Mouse (Mus musculus) embryonic facial prominence, embryonic 10.5 days (tissue): Measurements from ENCODE around the gene Mrm3. TPM values are rescaled to one million over a fixed set of nuclear protein-coding genes. Genes with fewer than 3 reads are reported as not detected.

ENCODE experiments used
- DNase-seq: peaks from one replicate; pipeline ENCODE4 v3.0.0-alpha.2; 2017; ENCODE audit warnings: low spot score
- H3K27ac ChIP-seq: fragments of 300-500 bp; sonication (generic); replicated peaks from 2 replicates; pipeline ENCODE4 v1.5.1; 2016; ENCODE audit warnings: mild to moderate bottlenecking
- H3K27me3 ChIP-seq: fragments of 300-500 bp; sonication (generic); replicated peaks from 2 replicates; pipeline ENCODE4 v1.6.1; 2016; ENCODE audit warnings: low read depth, mild to moderate bottlenecking; ENCODE audit not compliant: poor library complexity, severe bottlenecking
- H3K36me3 ChIP-seq: fragments of 300-500 bp; sonication (generic); replicated peaks from 2 replicates; pipeline ENCODE4 v1.6.1; 2016; ENCODE audit warnings: mild to moderate bottlenecking, moderate library complexity
- H3K4me1 ChIP-seq: fragments of 300-500 bp; sonication (generic); 2 replicates; pipeline ENCODE4 v1.6.1; 2016
- H3K4me3 ChIP-seq: fragments of 300-500 bp; sonication (generic); 2 replicates; pipeline ENCODE4 v1.5.1; 2016; ENCODE audit warnings: mild to moderate bottlenecking, moderate library complexity
- H3K9me3 ChIP-seq: fragments of 300-500 bp; sonication (generic); 2 replicates; pipeline ENCODE4 v1.6.1; 2016; ENCODE audit warnings: mild to moderate bottlenecking
- WGBS: fragments of 180-500 bp; shearing (Covaris S2); methylation state at CpG from one replicate; pipeline ENCODE4 v1.1.7; 2016; 5-methylcytosine and 5-hydroxymethylcytosine counted together
- polyA plus RNA-seq: library from polyadenylated mRNA; unstranded; fragments of >200 nt; fragmentation: Nextera tagmentation; extraction: Ambion mirVana; gene quantifications from 2 replicates; pipeline ENCODE4 v1.2.1, GENCODE M21; 2016

Mrm3 gene
- polyA plus RNA-seq, 1 experiment from 2014 or later = 28.8 TPM

- Histone ChIP-seq H3K27ac (no peak overlapping the region), H3K9me3 (no peaks in the 10 kb centered on the region; the same call in 1 of the 2 replicates), H3K4me1 (peaks cover 59% of the 10 kb centered on the region), H3K36me3 (peaks cover 8% of the 10 kb centered on the region; the same call in 1 of the 2 replicates), H3K27me3 (no peaks in the 10 kb centered on the region), H3K4me3 (no peak overlapping the region)
- no peak for DNase-seq
- 96% methylated on average over 6 of the region's 6 CpGs for WGBS
Observed at GRCm38 (mm10) chr11:76283841-76284240, 40.3 kb downstream of the Mrm3 start.

GRCm38 (mm10) chr11:76285431-76286075, 42.0 kb downstream of the Mrm3 start:
- no peaks in the 10 kb centered on the region; the same call in 1 of the 2 replicates for H3K9me3 ChIP-seq
- H3K27me3 ChIP-seq = no peaks in the 10 kb centered on the region
- DNase-seq = no peak
- no peak overlapping the region for H3K4me3 ChIP-seq
- peaks cover 8% of the 10 kb centered on the region; the same call in 1 of the 2 replicates for H3K36me3 ChIP-seq
- H3K4me1 ChIP-seq = peaks cover 61% of the 10 kb centered on the region
- 61% methylated on average over 7 of the region's 7 CpGs for WGBS
- no peak overlapping the region for H3K27ac ChIP-seq

GRCm38 (mm10) chr11:76286534-76287126, 43.1 kb downstream of the Mrm3 start:
- Histone ChIP-seq H3K27me3 (no peaks in the 10 kb centered on the region), H3K27ac (peak overlapping the region; percentile 31), H3K9me3 (no peaks in the 10 kb centered on the region; the same call in 1 of the 2 replicates), H3K36me3 (peaks cover 8% of the 10 kb centered on the region; the same call in 1 of the 2 replicates), H3K4me1 (peaks cover 68% of the 10 kb centered on the region), H3K4me3 (no peak overlapping the region)
- DNase-seq = peak; percentile 44
- WGBS = 57% methylated on average over 10 of the region's 10 CpGs

- H3K27me3 ChIP-seq = no peaks in the 10 kb centered on the region
- DNase-seq = no peak
- H3K9me3 ChIP-seq = no peaks in the 10 kb centered on the region; the same call in 1 of the 2 replicates
- H3K27ac ChIP-seq = peak overlapping the region; percentile 46
- H3K36me3 ChIP-seq = peaks cover 10% of the 10 kb centered on the region; the same call in 1 of the 2 replicates
- no peak overlapping the region for H3K4me3 ChIP-seq
- 38% methylated on average over 10 of the region's 10 CpGs for WGBS
- H3K4me1 ChIP-seq = peaks cover 74% of the 10 kb centered on the region
Observed at GRCm38 (mm10) chr11:76287301-76287700, 43.8 kb downstream of the Mrm3 start.

GRCm38 (mm10) chr11:76288645-76289044, 45.1 kb downstream of the Mrm3 start:
- Histone ChIP-seq H3K4me1 (peaks cover 87% of the 10 kb centered on the region), H3K27ac (peak overlapping the region; percentile 66), H3K4me3 (no peak overlapping the region), H3K36me3 (peaks cover 6% of the 10 kb centered on the region; the same call in 1 of the 2 replicates), H3K27me3 (no peaks in the 10 kb centered on the region), H3K9me3 (no peaks in the 10 kb centered on the region; the same call in 1 of the 2 replicates)
- DNase-seq = no peak
- WGBS = 84% methylated on average over 6 of the region's 6 CpGs

GRCm38 (mm10) chr11:76290367-76290766, 46.9 kb downstream of the Mrm3 start:
- peak; percentile 52 for DNase-seq
- Histone ChIP-seq H3K9me3 (no peaks in the 10 kb centered on the region), H3K27me3 (no peaks in the 10 kb centered on the region), H3K4me3 (no peak overlapping the region), H3K4me1 (peaks cover 95% of the 10 kb centered on the region), H3K27ac (peak overlapping the region; percentile 77), H3K36me3 (0 out of 2 replicates have a peak, but pooled peaks cover 7% of the 10 kb centered on the region)
- WGBS = 27% methylated on average over 11 of the region's 11 CpGs

GRCm38 (mm10) chr11:76291960-76292359, 48.4 kb downstream of the Mrm3 start:
- Histone ChIP-seq H3K36me3 (0 out of 2 replicates have a peak, but pooled peaks cover 7% of the 10 kb centered on the region), H3K27me3 (no peaks in the 10 kb centered on the region), H3K9me3 (no peaks in the 10 kb centered on the region), H3K4me1 (peaks cover 92% of the 10 kb centered on the region), H3K4me3 (no peak overlapping the region), H3K27ac (peak overlapping the region; percentile 75; the same call in 1 of the 2 replicates)
- 79% methylated on average over 4 of the region's 4 CpGs for WGBS
- no peak for DNase-seq

GRCm38 (mm10) chr11:76292398-76292797, 48.9 kb downstream of the Mrm3 start:
- Histone ChIP-seq H3K36me3 (0 out of 2 replicates have a peak, but pooled peaks cover 7% of the 10 kb centered on the region), H3K27ac (peak overlapping the region; percentile 75), H3K4me3 (no peak overlapping the region), H3K4me1 (peaks cover 92% of the 10 kb centered on the region), H3K27me3 (no peaks in the 10 kb centered on the region), H3K9me3 (no peaks in the 10 kb centered on the region)
- DNase-seq = no peak
- WGBS = 84% methylated on average over 15 of the region's 15 CpGs

- WGBS = 70% methylated on average over 6 of the region's 6 CpGs
- 0 out of 2 replicates have a peak, but pooled peaks cover 7% of the 10 kb centered on the region for H3K36me3 ChIP-seq
- H3K27ac ChIP-seq = peak overlapping the region; percentile 75
- H3K4me1 ChIP-seq = peaks cover 90% of the 10 kb centered on the region
- H3K27me3 ChIP-seq = no peaks in the 10 kb centered on the region
- H3K4me3 ChIP-seq = no peak overlapping the region
- no peaks in the 10 kb centered on the region for H3K9me3 ChIP-seq
- no peak for DNase-seq
Observed at GRCm38 (mm10) chr11:76292831-76293230, 49.3 kb downstream of the Mrm3 start.

GRCm38 (mm10) chr11:76294078-76294477, 50.6 kb downstream of the Mrm3 start:
- Histone ChIP-seq H3K9me3 (no peaks in the 10 kb centered on the region), H3K27ac (peak overlapping the region; percentile 40), H3K36me3 (0 out of 2 replicates have a peak, but pooled peaks cover 7% of the 10 kb centered on the region), H3K4me3 (no peak overlapping the region), H3K27me3 (no peaks in the 10 kb centered on the region), H3K4me1 (peaks cover 89% of the 10 kb centered on the region)
- 43% methylated on average over 5 of the region's 5 CpGs for WGBS
- no peak for DNase-seq

GRCm38 (mm10) chr11:76294836-76295235, 51.3 kb downstream of the Mrm3 start:
- DNase-seq = peak; percentile 52
- H3K4me1 ChIP-seq = peaks cover 87% of the 10 kb centered on the region
- WGBS = 14% methylated on average over 9 of the region's 9 CpGs
- no peaks in the 10 kb centered on the region for H3K9me3 ChIP-seq
- no peak overlapping the region for H3K4me3 ChIP-seq
- H3K27ac ChIP-seq = peak overlapping the region; percentile 40
- 0 out of 2 replicates have a peak, but pooled peaks cover 7% of the 10 kb centered on the region for H3K36me3 ChIP-seq
- H3K27me3 ChIP-seq = no peaks in the 10 kb centered on the region

- Histone ChIP-seq H3K27ac (no peak overlapping the region), H3K27me3 (no peaks in the 10 kb centered on the region), H3K36me3 (0 out of 2 replicates have a peak, but pooled peaks cover 5% of the 10 kb centered on the region), H3K9me3 (no peaks in the 10 kb centered on the region), H3K4me3 (no peak overlapping the region), H3K4me1 (peaks cover 77% of the 10 kb centered on the region)
- DNase-seq = no peak
- 84% methylated on average over 9 of the region's 9 CpGs for WGBS
Observed at GRCm38 (mm10) chr11:76297252-76297651, 53.7 kb downstream of the Mrm3 start.
